Mouse (Mus musculus) ovary, adult 18-20 months (tissue): ENCODE data around the gene Rnaset2a.
"Not testable (repeated sequence)": the region's sequence is repeated elsewhere in the genome, so short reads cannot be mapped to it uniquely, and the experiment has no call there.

Experiments
- DNase-seq: peaks from one replicate; pipeline ENCODE4 v3.0.0; 2022; ENCODE audit warnings: low spot score, mixed read lengths

Gene Rnaset2a

DNA sequence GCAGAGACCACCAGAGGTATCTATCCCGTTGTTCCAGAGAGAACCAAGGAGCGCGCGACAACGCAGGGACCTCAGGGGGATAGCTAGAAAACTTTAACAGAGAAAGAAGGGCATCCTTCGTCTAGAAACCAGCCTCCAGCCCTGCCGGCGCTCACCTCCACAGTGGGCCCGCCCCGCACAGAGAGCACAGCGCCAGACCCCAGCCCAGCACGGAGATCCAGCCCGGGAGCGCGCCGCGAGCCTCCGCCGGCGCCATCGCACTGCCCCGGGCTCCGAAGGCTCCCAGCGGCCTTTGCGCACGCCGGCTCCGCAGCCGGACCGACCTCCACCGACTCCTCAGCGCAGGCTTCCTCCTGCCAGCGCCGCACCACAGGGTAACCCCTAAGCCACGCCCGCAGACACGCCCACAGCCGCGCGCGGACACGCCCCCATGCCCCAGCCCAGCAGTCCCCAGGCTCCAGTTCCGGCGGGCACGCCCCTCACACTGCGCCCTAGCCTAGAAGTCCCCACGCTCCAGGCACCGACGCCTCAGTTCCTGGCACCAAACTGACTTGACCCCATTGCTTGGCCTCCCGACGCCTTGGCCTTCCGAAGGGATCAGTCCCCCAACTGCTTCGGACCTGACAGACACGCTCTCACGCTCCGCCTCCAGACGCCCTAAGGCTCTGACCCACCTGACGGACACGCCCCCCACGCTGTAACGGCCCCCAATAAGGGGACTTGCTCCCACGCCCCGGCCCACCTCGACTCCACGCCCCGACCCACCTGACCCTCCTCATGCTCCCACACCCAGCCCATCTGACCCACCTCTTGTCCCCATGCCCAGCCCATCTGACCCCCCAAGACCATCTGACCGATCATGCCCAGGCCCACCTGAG is at the start of gene Rnaset2a, which contains the start of gene Gm49673:
Gene Rnaset2a, minus strand, starts transcription at position 659 of the 878 bp plus-strand sequence.
Gene Gm49673, minus strand, starts transcription at position 350 of the 878 bp plus-strand sequence.
- peak; percentile 15 for DNase-seq

DNA sequence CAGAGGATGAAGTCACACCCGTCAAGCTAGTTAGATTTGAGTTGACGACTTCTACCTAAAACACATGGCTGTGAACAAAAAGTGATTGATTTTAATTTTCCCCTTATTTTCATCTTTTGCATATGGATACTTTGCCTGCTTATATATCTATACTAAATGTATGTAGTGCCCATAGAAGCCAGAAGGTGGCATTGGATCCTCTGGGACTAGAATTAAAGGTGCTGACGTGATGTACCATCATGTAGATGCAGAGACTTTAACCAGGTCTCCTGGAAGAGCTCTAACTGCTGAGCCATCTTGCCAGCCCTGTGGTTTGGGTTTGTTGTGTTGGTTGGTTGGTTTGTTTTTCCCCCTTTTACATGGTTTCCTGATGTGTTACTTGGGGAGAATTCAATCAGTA is 49.8 kb upstream of the Rnaset2a start:
- DNase-seq: no peak

DNA sequence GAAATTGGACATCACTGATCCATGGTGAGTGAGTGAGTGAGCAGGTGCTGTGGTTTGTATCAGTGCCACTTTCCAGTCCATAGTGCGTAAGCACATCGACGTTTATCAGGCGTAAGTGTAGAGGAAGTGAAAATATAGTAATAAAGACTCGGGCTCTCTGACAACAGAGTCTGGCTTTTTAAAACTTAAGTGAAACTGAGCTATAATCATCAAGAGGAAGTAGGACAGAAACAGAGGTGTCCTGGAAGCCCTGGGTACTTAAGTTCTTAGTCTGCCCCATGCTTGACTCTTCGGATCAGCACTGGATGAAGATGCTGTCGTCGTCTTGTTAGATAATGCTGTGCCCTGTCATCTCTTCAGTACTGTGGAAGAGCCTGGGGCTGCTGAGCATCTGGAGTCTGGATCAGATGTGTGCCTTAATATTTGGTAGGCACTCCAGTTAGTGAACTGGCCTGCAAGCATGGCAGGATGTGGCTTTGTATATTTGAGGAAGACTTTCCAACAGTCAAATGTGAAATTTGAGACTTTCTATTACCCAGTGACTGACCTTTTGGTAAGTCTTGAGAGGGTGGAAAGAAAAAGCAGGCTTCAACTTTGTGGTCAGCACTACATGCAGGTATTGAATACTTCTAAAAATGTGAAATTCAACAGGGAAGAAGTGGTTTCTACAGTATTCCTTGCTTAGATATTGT is 47.9 kb upstream of the Rnaset2a start:
- no peak for DNase-seq

DNA sequence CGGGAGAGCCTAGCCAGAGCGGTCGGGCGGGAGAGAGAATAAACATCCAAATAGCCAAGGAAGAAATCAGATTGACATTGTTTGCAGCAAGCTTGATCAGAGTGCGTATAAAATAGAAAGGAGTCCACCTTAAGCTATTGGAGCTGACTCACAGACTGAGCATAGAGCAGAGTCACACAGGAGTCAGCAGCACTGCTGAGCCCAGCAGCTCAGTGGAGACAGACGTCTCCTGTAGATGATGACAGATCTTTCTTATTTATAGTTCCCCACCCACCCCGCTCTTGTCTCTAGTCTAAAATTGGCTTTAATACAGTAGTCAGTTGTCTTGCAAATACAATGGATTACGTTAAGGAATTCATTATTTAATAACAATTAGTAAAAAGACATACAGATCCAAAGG is 45.8 kb upstream of the Rnaset2a start:
- no peak for DNase-seq

DNA sequence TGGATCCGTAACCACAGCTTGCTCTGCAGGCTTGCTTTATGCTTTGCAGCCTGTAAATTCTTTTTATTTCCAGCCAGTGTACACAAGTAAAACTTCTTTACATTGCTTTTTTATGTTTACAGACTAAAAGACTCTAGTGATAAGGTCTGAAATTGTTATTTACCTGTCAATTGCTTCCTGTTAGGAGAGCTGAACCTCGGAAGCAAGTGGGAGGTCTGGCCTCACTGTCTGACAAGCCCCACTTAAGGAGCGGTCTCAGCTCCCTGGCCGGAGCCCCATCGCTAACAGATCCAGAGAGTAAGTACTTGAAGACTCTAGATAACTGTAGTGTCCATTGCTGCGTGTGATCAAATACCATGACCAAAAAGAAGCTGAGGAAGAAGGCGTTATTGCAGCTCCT is 36.3 kb upstream of the Rnaset2a start:
- no peak for DNase-seq

DNA sequence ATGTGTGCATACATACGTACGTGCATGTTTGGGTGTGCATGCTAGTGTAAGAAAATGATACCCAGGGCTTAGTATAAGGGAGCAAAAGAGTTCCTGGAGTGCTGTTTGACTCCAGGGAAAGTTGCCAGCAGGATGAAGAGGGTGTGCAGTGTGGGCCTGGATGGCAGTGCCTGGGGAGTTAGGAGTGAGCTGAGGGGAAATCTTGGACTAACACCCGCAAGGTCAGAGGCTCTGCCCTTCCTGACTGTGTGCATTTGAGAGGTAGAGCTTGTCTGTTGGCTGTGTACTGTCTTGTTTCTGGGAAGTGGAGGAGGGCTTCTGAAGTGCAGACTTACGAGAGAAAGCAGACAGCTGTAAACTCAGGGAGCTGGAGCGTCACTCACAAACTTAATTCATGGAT is 35.9 kb upstream of the Rnaset2a start:
- no peak for DNase-seq

DNA sequence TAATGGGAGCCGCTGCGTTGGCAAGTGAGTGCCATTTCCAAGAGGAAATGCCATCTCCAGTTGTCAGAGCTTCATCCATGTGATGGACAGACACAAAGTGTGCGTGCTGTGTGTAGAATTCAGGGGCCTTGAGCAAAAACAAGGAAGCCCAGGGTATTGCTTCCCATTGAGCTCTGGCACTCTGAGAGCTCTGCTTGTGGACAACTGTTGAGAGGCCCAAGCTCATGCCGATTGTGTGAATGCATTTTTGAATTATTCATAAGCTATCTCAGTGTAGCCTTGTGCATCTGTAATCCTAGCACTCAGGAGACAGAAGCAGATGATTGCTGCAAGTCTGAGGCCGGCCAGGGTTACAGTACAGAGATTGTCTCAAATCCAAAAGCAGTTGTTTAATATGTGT is 29.2 kb upstream of the Rnaset2a start:
- no peak for DNase-seq

DNA sequence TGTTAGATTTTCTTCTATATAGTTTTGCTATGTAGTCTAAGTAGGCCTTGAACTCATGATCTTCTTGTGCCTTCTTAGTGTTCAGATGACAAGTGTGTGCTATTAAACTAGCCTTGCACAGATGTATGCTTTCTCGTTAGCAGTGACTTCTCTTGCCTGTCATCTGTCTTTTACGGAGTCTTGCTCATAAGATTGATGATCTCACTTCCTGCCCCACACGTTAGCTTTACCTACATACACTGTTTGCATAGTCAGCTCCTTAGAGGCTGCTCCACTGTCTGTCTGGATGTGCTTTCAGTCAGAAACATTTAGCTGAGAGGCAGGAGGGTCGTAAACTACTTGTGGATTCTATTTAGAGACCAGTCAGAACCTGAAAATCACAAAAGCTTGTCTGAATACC is 23.2 kb upstream of the Rnaset2a start:
- DNase-seq: no peak

DNA sequence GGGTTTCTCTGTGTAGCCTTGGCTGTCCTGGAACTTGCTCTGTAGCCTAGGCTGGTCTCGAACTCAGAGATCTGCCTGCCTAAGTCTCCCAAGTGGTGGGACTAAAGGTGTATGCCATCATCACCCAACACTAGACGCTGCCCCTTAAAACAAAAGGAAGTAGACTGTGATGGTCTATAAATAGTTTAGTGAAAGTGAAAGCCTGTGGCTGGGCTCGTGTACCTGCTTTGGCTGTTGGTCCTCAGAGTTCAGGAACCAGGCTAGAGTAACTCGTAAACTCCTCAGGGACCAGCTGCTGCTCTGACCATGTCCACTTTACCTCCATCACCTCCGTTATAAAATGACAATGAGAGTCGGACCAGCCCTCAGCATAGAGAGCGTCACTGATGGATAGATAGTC is 22.4 kb upstream of the Rnaset2a start:
- no peak for DNase-seq

DNA sequence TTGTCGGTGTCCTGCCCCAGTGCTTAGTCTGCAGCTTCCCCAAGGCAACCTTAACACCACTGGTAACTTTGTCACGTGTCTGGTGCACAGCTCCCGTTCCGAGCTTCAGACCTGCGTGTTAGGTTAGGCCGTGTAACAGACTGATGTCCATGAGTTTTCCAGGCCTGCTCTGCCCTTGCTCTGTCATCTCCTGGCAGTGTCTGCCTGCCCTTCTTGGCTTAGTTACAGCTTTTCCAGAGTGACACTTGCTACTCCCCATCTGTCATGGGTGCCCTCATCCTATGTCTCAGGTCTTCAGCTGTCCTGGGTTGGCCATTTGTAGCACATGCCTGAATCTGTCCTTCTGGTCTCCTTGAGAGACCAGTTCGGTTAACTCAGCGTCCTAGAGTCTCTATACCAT is 19.5 kb upstream of the Rnaset2a start:
- not testable (repeated sequence) for DNase-seq

DNA sequence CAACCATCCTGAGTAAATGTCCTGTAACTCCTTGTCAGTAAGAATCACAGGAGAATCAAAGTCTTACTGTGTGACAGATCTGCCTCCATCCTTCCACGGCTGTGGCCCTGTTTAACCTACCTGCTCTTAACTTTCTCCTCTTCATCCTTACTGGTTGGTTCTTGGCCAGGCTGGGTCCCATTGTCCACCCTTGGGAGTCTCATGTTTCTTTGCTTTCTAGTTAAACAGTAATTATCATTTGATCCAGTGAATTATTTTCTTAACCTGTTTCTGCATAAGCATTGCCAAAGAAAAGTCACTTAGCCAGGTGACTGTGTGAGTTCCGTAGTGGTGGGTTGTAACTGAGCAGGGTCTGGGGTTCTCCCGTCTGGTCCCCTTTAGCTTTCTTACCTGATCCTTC is 18.6 kb upstream of the Rnaset2a start:
- not testable (repeated sequence) for DNase-seq

DNA sequence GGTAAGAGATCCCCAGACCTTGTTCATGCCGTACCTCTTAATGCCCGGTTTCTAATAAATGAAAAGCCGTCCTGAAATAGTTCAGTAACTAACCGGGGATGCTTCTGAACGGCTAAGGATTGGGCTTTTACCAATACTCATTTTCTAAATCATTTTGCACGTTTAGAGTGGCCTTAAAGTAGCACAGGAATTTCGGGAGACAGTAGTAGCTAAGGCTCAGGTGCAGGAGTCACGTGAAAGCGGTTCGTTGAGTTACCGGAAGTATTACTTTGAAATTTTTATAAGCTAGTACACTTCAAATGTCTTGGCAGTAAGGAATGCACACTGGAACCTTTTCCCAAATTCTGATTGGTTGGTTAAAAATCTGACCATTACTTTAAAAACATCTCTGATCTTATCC is 18.1 kb upstream of the Rnaset2a start:
- not testable (repeated sequence) for DNase-seq

DNA sequence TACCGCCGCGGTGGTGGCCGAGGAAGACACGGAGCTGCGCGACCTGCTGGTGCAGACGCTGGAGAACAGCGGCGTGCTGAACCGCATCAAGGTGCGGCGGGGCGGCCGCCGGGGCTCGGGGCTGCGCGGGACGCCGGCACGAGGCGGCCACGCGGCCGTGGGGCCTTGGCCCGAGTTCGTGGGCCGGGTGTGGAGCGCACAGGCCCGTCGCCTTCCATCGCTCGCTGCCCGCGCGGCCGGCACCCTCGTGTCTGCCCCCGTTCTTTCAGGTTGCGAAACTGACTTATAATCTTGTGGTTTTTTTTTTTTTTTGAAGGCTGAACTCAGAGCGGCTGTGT is 17.7 kb upstream of the Rnaset2a start:
- DNase-seq: not testable (repeated sequence)

DNA sequence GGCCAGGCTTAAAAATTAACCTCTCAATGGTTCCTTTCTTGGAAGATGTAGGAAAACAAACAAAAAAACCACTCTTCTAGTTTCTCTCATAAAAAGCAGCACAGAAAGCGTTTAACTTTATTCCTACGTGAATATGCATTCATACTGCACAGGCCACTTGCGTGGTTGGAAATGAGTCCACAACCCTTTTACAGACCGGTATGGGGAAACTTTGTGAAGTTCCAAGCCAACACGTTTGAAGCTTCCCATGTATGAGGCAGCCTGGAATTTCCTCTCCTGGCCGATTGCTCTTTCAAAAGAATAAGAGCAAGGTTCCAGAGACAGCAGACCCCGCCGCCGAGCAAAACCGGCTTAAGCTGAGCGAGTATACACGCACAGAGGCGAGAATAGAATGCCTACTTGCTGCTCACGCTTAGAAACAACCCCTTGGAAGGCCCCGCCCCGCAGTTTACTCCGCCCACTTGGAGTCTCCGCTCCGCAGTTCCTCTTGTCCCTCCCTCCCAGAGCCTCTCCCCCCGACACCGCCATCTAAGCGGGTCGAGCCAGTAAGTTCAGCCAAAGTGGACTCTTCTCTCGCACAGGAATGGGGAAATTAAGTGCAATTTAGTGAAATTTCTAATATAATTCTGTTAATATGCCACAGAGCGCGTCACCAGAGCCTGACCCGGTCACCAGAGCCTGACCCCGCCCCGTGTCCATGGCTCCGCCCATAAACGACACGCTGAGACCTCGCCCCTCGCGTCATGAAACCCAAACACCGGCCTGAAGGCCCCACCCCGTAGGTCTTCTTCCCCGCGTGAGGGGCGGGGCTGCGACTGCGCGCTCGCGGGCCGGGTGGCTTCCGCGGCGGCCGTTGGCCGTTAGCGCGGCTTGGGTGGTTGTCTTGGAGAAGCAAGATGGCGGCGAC is 17.1 kb upstream of the Rnaset2a start, which contains the start of gene Fgfr1op:
Gene Fgfr1op, plus strand, starts transcription at position 801 of the 907 bp plus-strand sequence.
- DNase-seq: not testable (repeated sequence)

DNA sequence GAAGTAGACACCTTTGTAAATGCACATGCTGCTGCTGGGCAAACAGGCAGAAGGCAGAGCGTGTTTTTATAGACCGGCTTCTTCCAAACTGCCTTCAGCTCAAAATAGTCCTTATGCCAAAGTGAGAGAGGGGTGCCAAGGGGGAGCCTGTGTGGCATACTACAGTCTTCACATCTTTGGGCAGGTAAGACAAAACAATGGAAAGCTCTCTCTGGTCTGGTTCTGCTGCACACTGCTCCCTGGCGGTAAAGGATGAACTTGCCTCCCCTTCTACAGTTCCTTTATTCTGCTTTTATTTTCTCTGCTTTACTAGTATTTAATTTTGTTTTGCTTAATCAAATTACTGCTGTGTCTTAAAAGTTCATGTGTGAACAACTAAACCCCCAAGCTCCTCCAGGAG is 13.1 kb upstream of the Rnaset2a start:
- not testable (repeated sequence) for DNase-seq

DNA sequence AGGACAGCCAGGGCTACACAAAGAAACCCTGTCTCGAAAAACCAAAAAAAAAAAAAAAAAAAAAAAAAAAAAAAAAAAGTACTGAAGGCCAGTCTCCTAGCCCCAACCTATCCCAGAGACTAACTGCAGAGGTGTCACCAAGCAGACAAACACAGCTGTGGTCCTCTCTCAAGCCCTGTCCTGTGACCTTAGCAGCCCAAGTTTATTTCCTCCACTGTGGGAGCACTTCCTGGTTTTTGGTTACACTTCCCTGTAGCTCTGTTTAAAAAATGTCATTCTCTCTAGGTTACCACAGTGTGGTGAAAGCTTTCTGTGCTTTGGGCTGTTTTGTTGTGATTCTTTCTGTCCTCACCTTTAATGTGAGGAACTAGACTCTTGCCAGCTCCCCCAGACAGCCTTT is 10.7 kb upstream of the Rnaset2a start:
- DNase-seq: not testable (repeated sequence)

DNA sequence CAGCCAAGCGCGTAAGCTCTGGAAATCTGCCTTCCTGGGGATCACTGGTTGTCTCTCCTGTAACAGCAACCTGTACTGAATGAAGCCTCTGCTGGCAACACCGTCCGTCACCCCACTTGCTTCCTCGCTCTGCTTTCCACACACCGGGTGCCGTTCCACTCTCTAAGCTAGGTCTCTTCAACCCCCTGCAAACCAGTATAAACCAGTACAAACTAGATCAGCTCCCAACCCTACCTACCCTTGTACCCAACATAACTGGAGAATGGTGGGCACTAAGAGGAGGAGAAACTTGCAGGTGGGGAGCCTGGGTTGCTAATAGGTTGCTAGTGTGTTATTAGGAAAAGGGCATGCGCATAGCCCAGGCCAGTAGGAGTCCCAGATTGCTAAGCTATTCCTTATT is 8.1 kb upstream of the Rnaset2a start:
- DNase-seq: not testable (repeated sequence)

DNA sequence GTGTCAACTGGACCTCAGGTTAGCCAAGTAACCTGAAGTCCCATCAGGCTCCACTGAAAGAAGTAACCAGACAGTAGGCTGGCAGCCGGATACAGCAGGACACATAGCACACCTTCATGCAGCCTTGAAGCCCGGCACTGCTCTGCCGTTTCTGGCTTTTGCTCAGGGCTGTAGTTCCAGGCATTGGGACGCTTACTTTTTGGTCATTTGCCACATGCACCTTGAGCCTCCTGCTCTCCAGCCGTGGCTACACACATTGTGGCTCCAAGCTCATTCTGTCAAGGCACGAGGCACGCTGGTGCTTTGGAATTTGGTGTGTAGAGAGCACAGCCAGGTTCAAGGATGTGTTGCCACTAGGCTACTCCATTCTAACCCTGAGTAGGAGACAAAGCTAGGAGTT is 7.1 kb upstream of the Rnaset2a start:
- DNase-seq: not testable (repeated sequence)

DNA sequence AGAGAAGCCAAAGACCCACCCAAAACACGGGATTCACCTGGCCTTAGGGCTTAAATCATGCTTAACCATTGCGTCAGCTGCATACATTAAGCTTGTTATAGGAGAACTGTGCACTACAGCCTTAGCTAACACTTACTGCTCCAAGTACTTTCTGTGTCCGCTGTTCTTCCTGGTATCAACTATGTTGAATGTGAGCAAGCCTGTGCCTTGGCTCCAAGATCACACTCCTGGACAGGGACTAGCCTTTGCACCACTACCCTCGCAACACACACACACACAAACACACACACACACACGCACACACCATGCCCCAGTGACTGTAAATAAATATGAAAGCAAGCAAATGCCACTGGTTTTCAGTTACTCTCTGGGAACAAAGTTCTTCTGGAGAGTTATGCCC is 966 bp downstream of the Rnaset2a start:
- DNase-seq: not testable (repeated sequence)

DNA sequence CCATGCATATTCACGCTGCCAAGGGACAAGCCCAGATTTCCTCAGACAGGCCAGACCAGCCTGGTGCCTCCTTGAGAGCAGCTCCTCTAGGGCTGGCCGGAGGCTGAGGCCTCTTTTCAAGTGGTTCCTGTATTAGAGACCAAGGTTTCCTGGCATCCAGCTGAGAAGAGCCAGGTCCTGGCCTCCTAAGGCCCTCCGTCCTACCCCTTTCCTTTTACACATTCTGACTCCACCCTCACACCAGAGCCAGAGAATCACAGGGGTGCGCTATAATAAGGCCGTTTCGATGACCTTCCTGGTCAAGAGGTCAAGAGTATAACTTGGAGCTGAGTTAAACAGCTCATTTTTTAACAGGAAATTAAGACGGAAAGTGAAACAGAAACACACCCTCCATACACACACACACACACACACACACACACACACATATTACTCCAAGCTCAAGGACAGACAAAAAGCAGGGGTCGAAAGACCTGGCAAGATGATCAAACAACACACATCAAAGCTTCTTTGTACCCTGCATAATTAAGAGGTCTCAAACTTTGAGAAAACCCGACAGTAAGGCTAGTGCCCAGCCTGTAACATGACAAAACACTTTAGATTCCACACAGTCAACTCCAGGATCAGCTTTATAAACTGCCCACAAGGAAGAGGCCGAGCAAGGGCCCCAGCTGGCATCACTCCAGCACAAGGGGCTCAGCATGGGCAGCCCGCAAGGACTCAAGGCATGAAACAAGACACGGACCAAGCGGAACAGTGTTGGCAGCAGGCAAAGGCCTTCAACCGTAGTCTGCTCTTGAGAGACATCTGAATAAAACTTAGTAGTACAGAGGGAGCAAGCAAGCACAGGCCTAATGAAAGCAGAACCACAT is 3.9 kb downstream of the Rnaset2a start:
- not testable (repeated sequence) for DNase-seq

DNA sequence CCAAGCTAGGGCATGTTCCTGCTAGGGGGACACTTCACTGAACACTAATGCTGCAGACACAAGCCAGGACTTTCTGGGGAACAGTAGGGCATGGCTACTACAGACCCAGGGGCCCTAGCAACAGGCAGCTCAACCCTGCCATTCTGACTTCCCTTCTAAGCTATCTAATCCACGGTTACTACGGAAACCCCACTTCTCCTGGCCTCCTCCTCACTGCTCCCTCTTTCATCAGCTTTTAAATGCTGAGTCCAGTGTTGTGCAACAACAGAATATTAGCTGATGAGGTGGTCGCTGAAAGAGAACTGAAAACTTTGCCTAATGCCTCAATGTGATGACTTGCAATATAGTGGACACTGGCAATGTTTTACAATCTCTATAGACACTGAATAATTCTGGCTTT is 7.7 kb downstream of the Rnaset2a start:
- not testable (repeated sequence) for DNase-seq
